Mouse (Mus musculus): Measurements from ENCODE around the gene Aar2. TPM values are rescaled to one million over a fixed set of nuclear protein-coding genes. Genes with fewer than 3 reads are reported as not detected.
A peak's percentile ranks its signal among the peaks of the same experiment; 100 is the strongest.

Aar2 gene
- polyA plus RNA-seq, 2 experiments, result 22.9 to 36.8 TPM

GRCm38 (mm10) chr2:156580507-156580906, 33.1 kb downstream of the Aar2 start:
- H3K27ac ChIP-seq (replicated peaks; ENCODE audit: low read depth, low read length), result no peak overlapping the region
- WGBS, result 75% methylated on average over 5 of the region's 5 CpGs
- H3K36me3 ChIP-seq (ENCODE audit: control insufficient read depth, insufficient read depth, low read length), result no peaks in the 10 kb centered on the region
- no peaks in the 10 kb centered on the region for H3K27me3 ChIP-seq (ENCODE audit: control insufficient read depth, insufficient read depth, low read length)
- no peak overlapping the region for H3K4me2 ChIP-seq (replicated peaks; ENCODE audit: low read depth, low read length, severe bottlenecking)
- H3K9ac ChIP-seq (ENCODE audit: low read depth, low read length, severe bottlenecking), result no peak overlapping the region
- H3K4me1 ChIP-seq (ENCODE audit: control insufficient read depth, insufficient read depth, low read length), result no peaks in the 10 kb centered on the region
- TF ChIP-seq POLR2A (IDR thresholded peaks at IDR 0.05; ENCODE audit: borderline replicate concordance, extremely low read depth, insufficient read depth, insufficient read length), result no peak
- no peak for DNase-seq (ENCODE audit: low spot score)
- no peaks in the 10 kb centered on the region for H3K9me3 ChIP-seq (ENCODE audit: control insufficient read depth, low read length)
- no peak for ATAC-seq (ENCODE audit: low FRiP score, low read depth)
- no peak overlapping the region for H3K4me3 ChIP-seq (replicated peaks; ENCODE audit: low read length)

GRCm38 (mm10) chr2:156581244-156581643, 33.9 kb downstream of the Aar2 start:
- no peaks in the 10 kb centered on the region for H3K9me3 ChIP-seq (ENCODE audit: control insufficient read depth, low read length)
- no peak for DNase-seq (ENCODE audit: low spot score)

GRCm38 (mm10) chr2:156582887-156583286, 35.5 kb downstream of the Aar2 start:
- DNase-seq (ENCODE audit: low spot score) (no peak), ATAC-seq (ENCODE audit: low FRiP score, low read depth) (no peak)
- Histone ChIP-seq H3K27ac (replicated peaks; ENCODE audit: low read depth, low read length) (no peak overlapping the region), H3K9me3 (ENCODE audit: control insufficient read depth, low read length) (no peaks in the 10 kb centered on the region), H3K27me3 (ENCODE audit: control insufficient read depth, insufficient read depth, low read length) (no peaks in the 10 kb centered on the region), H3K4me1 (ENCODE audit: control insufficient read depth, insufficient read depth, low read length) (no peaks in the 10 kb centered on the region), H3K4me2 (replicated peaks; ENCODE audit: low read depth, low read length, severe bottlenecking) (no peak overlapping the region), H3K9ac (ENCODE audit: low read depth, low read length, severe bottlenecking) (no peak overlapping the region), H3K36me3 (ENCODE audit: control insufficient read depth, insufficient read depth, low read length) (no peaks in the 10 kb centered on the region), H3K4me3 (replicated peaks; ENCODE audit: low read length) (no peak overlapping the region)
- 87% methylated on average over 10 of the region's 10 CpGs for WGBS
- no peak for TF ChIP-seq POLR2A (IDR thresholded peaks at IDR 0.05; ENCODE audit: borderline replicate concordance, extremely low read depth, insufficient read depth, insufficient read length)

More at GRCm38 (mm10) chr2:156581244-156581643, 33.9 kb downstream of the Aar2 start:
- no peak for TF ChIP-seq POLR2A (IDR thresholded peaks at IDR 0.05; ENCODE audit: borderline replicate concordance, extremely low read depth, insufficient read depth, insufficient read length)
- WGBS, result 68% methylated on average over 10 of the region's 10 CpGs
- H3K27ac ChIP-seq (replicated peaks; ENCODE audit: low read depth, low read length), result no peak overlapping the region
- no peak overlapping the region for H3K4me3 ChIP-seq (replicated peaks; ENCODE audit: low read length)
- ATAC-seq (ENCODE audit: low FRiP score, low read depth), result no peak
- H3K27me3 ChIP-seq (ENCODE audit: control insufficient read depth, insufficient read depth, low read length), result no peaks in the 10 kb centered on the region
- no peak overlapping the region for H3K4me2 ChIP-seq (replicated peaks; ENCODE audit: low read depth, low read length, severe bottlenecking)
- H3K4me1 ChIP-seq (ENCODE audit: control insufficient read depth, insufficient read depth, low read length), result no peaks in the 10 kb centered on the region
- H3K36me3 ChIP-seq (ENCODE audit: control insufficient read depth, insufficient read depth, low read length), result no peaks in the 10 kb centered on the region
- H3K9ac ChIP-seq (ENCODE audit: low read depth, low read length, severe bottlenecking), result no peak overlapping the region

- DNase-seq (ENCODE audit: low spot score) (peak; percentile 26), ATAC-seq (ENCODE audit: low FRiP score, low read depth) (no peak)
- no peaks in the 10 kb centered on the region for H3K27me3 ChIP-seq (ENCODE audit: control insufficient read depth, insufficient read depth, low read length)
- no peak overlapping the region for H3K4me2 ChIP-seq (replicated peaks; ENCODE audit: low read depth, low read length, severe bottlenecking)
- H3K9ac ChIP-seq (ENCODE audit: low read depth, low read length, severe bottlenecking), result no peak overlapping the region
- H3K27ac ChIP-seq (replicated peaks; ENCODE audit: low read depth, low read length), result no peak overlapping the region
- WGBS, result 67% methylated on average over 11 of the region's 11 CpGs
- no peaks in the 10 kb centered on the region for H3K36me3 ChIP-seq (ENCODE audit: control insufficient read depth, insufficient read depth, low read length)
- H3K4me3 ChIP-seq (replicated peaks; ENCODE audit: low read length), result no peak overlapping the region
- no peaks in the 10 kb centered on the region for H3K4me1 ChIP-seq (ENCODE audit: control insufficient read depth, insufficient read depth, low read length)
- no peak for TF ChIP-seq POLR2A (IDR thresholded peaks at IDR 0.05; ENCODE audit: borderline replicate concordance, extremely low read depth, insufficient read depth, insufficient read length)
- H3K9me3 ChIP-seq (ENCODE audit: control insufficient read depth, low read length), result no peaks in the 10 kb centered on the region
Observed at GRCm38 (mm10) chr2:156584154-156584796, 36.9 kb downstream of the Aar2 start.

- H3K9ac ChIP-seq (ENCODE audit: low read depth, low read length, severe bottlenecking), result no peak overlapping the region
- no peak for DNase-seq (ENCODE audit: low spot score)
- 46% methylated on average over 14 of the region's 14 CpGs for WGBS
Observed at GRCm38 (mm10) chr2:156584797-156585471, 37.5 kb downstream of the Aar2 start.

More at GRCm38 (mm10) chr2:156584797-156585471, 37.5 kb downstream of the Aar2 start:
- H3K4me1 ChIP-seq (ENCODE audit: control insufficient read depth, insufficient read depth, low read length), result no peaks in the 10 kb centered on the region
- H3K27me3 ChIP-seq (ENCODE audit: control insufficient read depth, insufficient read depth, low read length), result no peaks in the 10 kb centered on the region
- no peak overlapping the region for H3K27ac ChIP-seq (replicated peaks; ENCODE audit: low read depth, low read length)
- no peak for TF ChIP-seq POLR2A (IDR thresholded peaks at IDR 0.05; ENCODE audit: borderline replicate concordance, extremely low read depth, insufficient read depth, insufficient read length)
- no peak for ATAC-seq (ENCODE audit: low FRiP score, low read depth)
- no peaks in the 10 kb centered on the region for H3K36me3 ChIP-seq (ENCODE audit: control insufficient read depth, insufficient read depth, low read length)
- no peak overlapping the region for H3K4me3 ChIP-seq (replicated peaks; ENCODE audit: low read length)
- no peak overlapping the region for H3K4me2 ChIP-seq (replicated peaks; ENCODE audit: low read depth, low read length, severe bottlenecking)
- H3K9me3 ChIP-seq (ENCODE audit: control insufficient read depth, low read length), result no peaks in the 10 kb centered on the region
